Mouse (Mus musculus): ENCODE data around the gene Lrrc57.
A peak's percentile ranks its signal among the peaks of the same experiment; 100 is the strongest.

DNA sequence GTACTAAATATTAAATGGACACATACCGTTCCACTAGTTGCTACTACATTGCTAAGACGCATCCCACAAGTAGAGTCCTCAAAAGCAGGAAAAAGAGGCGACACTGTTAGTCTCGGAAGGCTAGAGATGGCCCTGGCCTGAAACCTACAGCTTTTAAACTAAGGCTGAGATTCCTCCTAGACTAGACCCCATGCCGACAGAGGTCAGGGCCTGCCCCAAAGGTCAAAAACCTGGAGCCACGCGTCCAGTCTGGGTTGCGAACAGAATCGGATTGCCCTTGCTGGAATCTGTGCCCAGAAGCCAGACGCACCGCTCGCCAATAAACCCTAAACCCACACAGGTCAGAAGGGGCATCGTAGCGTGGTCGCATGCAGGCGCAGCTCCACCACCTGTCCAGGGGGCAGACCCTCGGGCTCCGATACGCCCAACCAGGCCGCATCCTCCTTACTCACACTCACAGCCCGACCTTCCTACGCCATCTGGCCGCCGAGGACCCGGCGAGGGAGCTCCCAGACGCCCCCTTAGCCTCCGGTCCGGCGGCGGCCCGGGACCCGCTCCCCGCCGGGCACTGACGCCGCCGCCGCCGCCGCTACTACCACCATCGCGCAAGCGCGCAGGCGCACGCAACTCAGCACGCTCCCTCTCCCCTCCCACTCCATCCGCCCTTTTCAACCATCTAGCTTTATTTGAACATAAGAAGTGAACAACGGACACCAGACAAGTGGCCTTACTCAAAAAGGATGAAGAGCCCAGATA is 45.9 kb downstream of the Lrrc57 start, which contains the start of gene Zfp106:
- TF ChIP-seq CTCF (IDR thresholded peaks at IDR 0.05; ENCODE audit: borderline replicate concordance, insufficient read depth, low read depth, low read length) (no peak), POLR2A (IDR thresholded peaks at IDR 0.05; ENCODE audit: borderline replicate concordance, insufficient read depth, low read length) (peak; percentile 65)

Data from cerebellum, adult 2 months (tissue).